Comparison of ENCODE assay signal across 9 mouse cellular contexts in the genomic region with DNA sequence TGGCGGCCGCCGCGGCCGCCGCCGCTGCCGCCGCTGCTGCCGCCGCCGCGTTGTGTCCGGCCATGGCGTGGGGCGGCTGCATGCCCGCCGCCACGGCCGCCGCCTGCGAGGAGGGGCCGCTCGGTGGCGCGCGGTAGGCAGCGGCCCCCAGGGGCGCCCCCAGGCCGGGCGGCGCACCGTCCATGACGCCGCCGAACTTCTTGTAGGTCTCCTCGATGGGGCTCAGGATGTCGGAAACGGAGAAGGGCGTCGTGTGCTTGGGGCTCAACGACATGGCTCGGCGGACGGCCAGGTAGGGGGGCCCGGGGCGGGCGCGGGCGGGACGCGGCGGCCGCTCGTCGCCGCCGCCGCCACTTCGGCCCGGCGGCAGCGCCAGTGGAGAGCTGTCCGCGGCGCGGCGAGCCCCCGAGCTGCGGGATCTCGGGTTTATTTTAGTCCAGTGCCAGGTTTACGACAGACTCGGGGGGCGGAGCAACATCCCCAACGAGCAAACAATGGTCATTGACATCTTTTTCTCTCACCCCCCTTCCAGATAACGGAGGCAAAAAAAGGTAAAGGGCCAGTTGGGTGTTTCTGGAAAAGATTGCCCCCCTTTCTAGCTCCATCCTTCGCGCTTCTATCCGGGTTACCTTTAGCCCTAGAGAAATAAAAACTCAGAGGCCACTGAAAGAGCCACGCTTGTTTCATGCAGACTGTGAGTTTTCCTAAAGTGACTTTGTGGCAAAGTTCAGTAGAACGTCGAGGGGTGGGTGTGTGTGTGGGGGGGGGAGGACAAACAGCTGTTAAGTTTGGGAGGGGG. TPM values are rescaled to one million over a fixed set of nuclear protein-coding genes. Genes with fewer than 3 reads are reported as not detected.
A peak's percentile ranks its signal among the peaks of the same experiment; 100 is the strongest.
DNase-seq lines count a peak whose midpoint lies in the region; ATAC-seq and TF ChIP-seq lines count a peak whose summit lies in the region.
"Had no signal": no experiment of that assay in that cellular context is flagged by ENCODE, and none has a peak within 500 bp of the region (broad histone marks: within the 10 kb centered on the region; RNA-seq: fewer than 3 reads in every experiment).

A gene (minus strand): TSS at position 374 of the 799 bp plus-strand sequence.

- intact Hi-C loops in heart, postnatal 10 days (cut with DNase I) = loop anchor here (5.0 to 10.0 kb wide), 5 partner anchors 92 to 950 kb away; a partner anchor contains a TSS

- H3K4me1 ChIP-seq in heart, embryonic 10.5 days = peaks cover 17% of the 10 kb centered on the region
- H3K4me1 ChIP-seq in heart, embryonic 15.5 days (replicated peaks) = peaks cover 20% of the 10 kb centered on the region
- peaks cover 19% of the 10 kb centered on the region for H3K4me1 ChIP-seq in limb, embryonic 15.5 days
- H3K4me1 ChIP-seq in small intestine, adult 2 months (ENCODE audit: control insufficient read depth, insufficient read depth, insufficient read length, low read length) = peaks cover 10% of the 10 kb centered on the region

- H3K36me3 ChIP-seq in heart, embryonic 10.5 days = no peaks in the 10 kb centered on the region
- no peaks in the 10 kb centered on the region for H3K36me3 ChIP-seq in heart, embryonic 15.5 days
- no peaks in the 10 kb centered on the region for H3K36me3 ChIP-seq in limb, embryonic 15.5 days
- no peaks in the 10 kb centered on the region for H3K36me3 ChIP-seq in small intestine, adult 2 months (ENCODE audit: control insufficient read depth, insufficient read depth, low read length)

- no peak for DNase-seq in heart, embryonic 10.5 days (ENCODE audit: low spot score)
- DNase-seq in heart, postnatal 10 days = no peak
- DNase-seq in adrenal gland, postnatal 14 days = peak; percentile 12
- no peak for DNase-seq in MN1 (ENCODE audit: low spot score)
- no peak for DNase-seq in right cerebral cortex, postnatal 14 days

- no peak within 1 kb of the TSS for H3K9ac ChIP-seq in heart, embryonic 15.5 days
- H3K9ac ChIP-seq in limb, embryonic 15.5 days = no peak within 1 kb of the TSS

- H3K4me2 ChIP-seq in heart, embryonic 15.5 days = peak within 1 kb of the TSS; percentile 84
- H3K4me2 ChIP-seq in limb, embryonic 15.5 days = peak within 1 kb of the TSS; percentile 76

- H3K27ac ChIP-seq in heart, embryonic 10.5 days = 0 out of 2 replicates have a peak within 1 kb of the TSS, but pooled peaks have one; percentile 6
- no peak within 1 kb of the TSS for H3K27ac ChIP-seq in heart, embryonic 15.5 days
- H3K27ac ChIP-seq in limb, embryonic 15.5 days = no peak within 1 kb of the TSS
- H3K27ac ChIP-seq in small intestine, adult 2 months (ENCODE audit: insufficient read depth, low read depth, low read length) = no peak within 1 kb of the TSS

- TF ChIP-seq POLR2A in small intestine, adult 2 months (IDR thresholded peaks at IDR 0.05; ENCODE audit: low read depth, low read length) = no peak

- H3K4me3 ChIP-seq in heart, embryonic 10.5 days = peak within 1 kb of the TSS; percentile 57
- H3K4me3 ChIP-seq in heart, embryonic 15.5 days = peak within 1 kb of the TSS; percentile 45
- H3K4me3 ChIP-seq in limb, embryonic 15.5 days = peak within 1 kb of the TSS; percentile 43
- H3K4me3 ChIP-seq in small intestine, adult 2 months (ENCODE audit: low read depth, low read length) = peak within 1 kb of the TSS; percentile 61

- no peaks in the 10 kb centered on the region for H3K9me3 ChIP-seq in heart, embryonic 10.5 days
- no peaks in the 10 kb centered on the region for H3K9me3 ChIP-seq in heart, embryonic 15.5 days (replicated peaks)
- H3K9me3 ChIP-seq in limb, embryonic 15.5 days = no peaks in the 10 kb centered on the region

- H3K27me3 ChIP-seq in heart, embryonic 10.5 days (ENCODE audit: insufficient read depth, poor library complexity, severe bottlenecking) = peaks cover 83% of the 10 kb centered on the region
- peaks cover 76% of the 10 kb centered on the region for H3K27me3 ChIP-seq in heart, embryonic 15.5 days
- H3K27me3 ChIP-seq in limb, embryonic 15.5 days = peaks cover 71% of the 10 kb centered on the region
- H3K27me3 ChIP-seq in small intestine, adult 2 months (ENCODE audit: control insufficient read depth, insufficient read depth, low read length) = peaks cover 53% of the 10 kb centered on the region

- TF ChIP-seq CTCF in small intestine, adult 2 months (IDR thresholded peaks at IDR 0.05; ENCODE audit: extremely low read depth, insufficient read length, insufficient replicate concordance, low read depth, low read length) = no peak

- no peak for ATAC-seq in heart, embryonic 15.5 days (replicated peaks; ENCODE audit: insufficient number of reproducible peaks, insufficient read depth, low FRiP score, low read depth)
- ATAC-seq in limb, embryonic 15.5 days (ENCODE audit: insufficient number of reproducible peaks, low FRiP score, low TSS enrichment, low read depth) = no peak

- WGBS in heart, embryonic 10.5 days = under 1% methylated on average over 71 of the region's 82 CpGs
- WGBS in heart, embryonic 15.5 days = under 1% methylated on average over 73 of the region's 82 CpGs
- WGBS in limb, embryonic 15.5 days = under 1% methylated on average over 76 of the region's 82 CpGs
- 1% methylated on average over 78 of the region's 82 CpGs for WGBS in small intestine, adult 2 months

RNA-seq across cellular contexts. Expression of the gene that starts here (rescaled TPM):
- not detected in 2 replicates for polyA plus RNA-seq in heart, embryonic 10.5 days (2016; fragmentation: Nextera tagmentation; extraction: Ambion mirVana)
- not detected for total RNA-seq in heart, postnatal 10 days (2021)
- total RNA-seq in adrenal gland, postnatal 14 days (2021) = not detected in 2 replicates
- polyA plus RNA-seq in heart, embryonic 15.5 days (2015; fragmentation: Nextera tagmentation; extraction: Ambion mirVana) = not detected in 2 replicates
- polyA plus RNA-seq in limb, embryonic 15.5 days (2015; fragmentation: Nextera tagmentation; extraction: Ambion mirVana) = not detected in 2 replicates
- polyA plus RNA-seq in small intestine, adult 2 months (2012; rRNA removed) = not detected in 2 replicates
- polyA plus RNA-seq: G1E had no signal

Comparison
In these comparisons a context has a peak if more than half of its experiments do, and no peak if none do; other contexts are left out.
1. Peak in DNase-seq in adrenal gland, postnatal 14 days; RNA of the gene not detected or under 1 TPM.